Mouse (Mus musculus) lung, embryonic 14.5 days (tissue): ENCODE results near the gene Fam71f1. TPM values are rescaled to one million over a fixed set of nuclear protein-coding genes. Genes with fewer than 3 reads are reported as not detected.

Experiments
- ATAC-seq: fragments of 200-750 bp; cut with Nextera tagmentation; 2 replicates; pipeline ENCODE4 v1.8.0; 2017; ENCODE audit warnings: mild to moderate bottlenecking, moderate TSS enrichment, moderate library complexity; ENCODE audit not compliant: insufficient read depth
- DNase-seq: peaks from one replicate; pipeline ENCODE4 v3.0.0-alpha.2; 2015
- H3K27ac ChIP-seq: fragments of 300-500 bp; sonication (generic); 2 replicates; pipeline ENCODE4 v1.5.1; 2014; ENCODE audit warnings: low read depth, mild to moderate bottlenecking, moderate library complexity
- H3K27me3 ChIP-seq: fragments of 300-500 bp; sonication (generic); 2 replicates; pipeline ENCODE4 v1.6.1; 2014; ENCODE audit warnings: low read length, control low read depth; ENCODE audit not compliant: insufficient read depth
- H3K36me3 ChIP-seq: fragments of 300-500 bp; sonication (generic); 2 replicates; pipeline ENCODE4 v1.6.1; 2014; ENCODE audit warnings: control low read depth; ENCODE audit not compliant: insufficient read depth
- H3K4me1 ChIP-seq: fragments of 300-500 bp; sonication (generic); 2 replicates; pipeline ENCODE4 v1.6.1; 2014; ENCODE audit warnings: antibody characterized with exemption, control low read depth; ENCODE audit not compliant: insufficient read depth
- H3K4me2 ChIP-seq: fragments of 300-500 bp; sonication (generic); 2 replicates; pipeline ENCODE4 v1.6.1; 2014; ENCODE audit warnings: mild to moderate bottlenecking
- H3K4me3 ChIP-seq: fragments of 300-500 bp; sonication (generic); 2 replicates; pipeline ENCODE4 v1.5.1; 2014; ENCODE audit warnings: low read depth, low read length
- H3K9ac ChIP-seq: fragments of 300-500 bp; sonication (generic); 2 replicates; pipeline ENCODE4 v1.6.1; 2014
- H3K9me3 ChIP-seq: fragments of 300-500 bp; sonication (generic); 2 replicates; pipeline ENCODE4 v1.6.1; 2016; ENCODE audit warnings: low read depth, low read length, control low read depth
- CTCF ChIP-seq: IDR thresholded peaks from 2 replicates; pipeline ENCODE4 v1.5.1; 2016; ENCODE audit warnings: antibody characterized with exemption, low read depth
- WGBS: fragments of 180-500 bp; shearing (Covaris S2); extraction: QIAGEN DNeasy Blood & Tissue Kit; methylation state at CpG from one replicate; pipeline ENCODE4 v1.1.7; 2014; 5-methylcytosine and 5-hydroxymethylcytosine counted together
- polyA plus RNA-seq: library from polyadenylated mRNA; unstranded; fragments of >200 nt; fragmentation: Nextera tagmentation; extraction: Ambion mirVana; gene quantifications from 2 replicates; pipeline ENCODE4 v1.2.1, GENCODE M21; 2014

Gene Fam71f1
- polyA plus RNA-seq, 1 experiment from 2014 or later, result not detected

- no peak for ATAC-seq
- 28% methylated on average over 5 of the region's 5 CpGs for WGBS
- H3K9me3 ChIP-seq, result no peaks in the 10 kb centered on the region
- DNase-seq, result no peak
- H3K36me3 ChIP-seq, result peaks cover 19% of the 10 kb centered on the region
- H3K4me3 ChIP-seq, result no peak overlapping the region
- H3K4me2 ChIP-seq, result 0 out of 2 replicates have a peak overlapping the region, but pooled peaks have one; percentile 1
- no peaks in the 10 kb centered on the region for H3K27me3 ChIP-seq
- no peaks in the 10 kb centered on the region for H3K4me1 ChIP-seq
- no peak for TF ChIP-seq CTCF
- no peak overlapping the region for H3K9ac ChIP-seq
- H3K27ac ChIP-seq, result no peak overlapping the region
These were observed 33.9 kb downstream of the Fam71f1 start for GRCm38 (mm10) chr6:29352816-29353215.

- H3K4me3 ChIP-seq, result no peak overlapping the region
- no peak overlapping the region for H3K27ac ChIP-seq
- TF ChIP-seq CTCF, result no peak
- peaks cover 66% of the 10 kb centered on the region for H3K36me3 ChIP-seq
- DNase-seq (no peak), ATAC-seq (no peak)
- H3K9me3 ChIP-seq, result no peaks in the 10 kb centered on the region
- H3K4me1 ChIP-seq, result no peaks in the 10 kb centered on the region
- H3K9ac ChIP-seq, result no peak overlapping the region
- WGBS, result 89% methylated on average over 3 of the region's 3 CpGs
- H3K4me2 ChIP-seq, result no peak overlapping the region
- no peaks in the 10 kb centered on the region for H3K27me3 ChIP-seq
These were observed 40.4 kb downstream of the Fam71f1 start for GRCm38 (mm10) chr6:29359386-29359785.

DNA sequence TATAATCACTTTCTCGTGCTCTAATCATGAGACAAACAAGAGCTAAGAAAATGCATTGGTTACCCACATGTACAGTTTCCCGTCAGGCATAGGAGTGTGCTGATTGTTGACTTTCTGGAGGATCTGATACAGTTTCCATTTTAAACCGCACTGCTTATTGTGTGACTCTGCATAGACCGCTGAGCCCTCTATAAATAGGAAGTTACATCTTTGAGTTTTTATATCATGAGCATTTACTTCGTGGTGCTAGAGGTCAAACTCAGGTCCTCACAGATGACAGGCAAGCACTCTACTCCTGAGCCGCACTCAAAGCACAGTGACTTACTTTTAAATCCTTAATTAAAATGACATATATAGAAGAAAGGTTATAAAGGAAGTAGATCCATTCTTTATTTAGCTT, 41.3 kb downstream of the Fam71f1 start:
- no peak overlapping the region for H3K27ac ChIP-seq
- WGBS, result 82% methylated on average over 6 of the region's 6 CpGs
- H3K4me1 ChIP-seq, result no peaks in the 10 kb centered on the region
- H3K4me2 ChIP-seq, result no peak overlapping the region
- H3K9ac ChIP-seq, result no peak overlapping the region
- ATAC-seq (no peak), DNase-seq (no peak)
- no peaks in the 10 kb centered on the region for H3K9me3 ChIP-seq
- no peak for TF ChIP-seq CTCF
- no peak overlapping the region for H3K4me3 ChIP-seq
- H3K27me3 ChIP-seq, result no peaks in the 10 kb centered on the region
- peaks cover 68% of the 10 kb centered on the region for H3K36me3 ChIP-seq

- H3K36me3 ChIP-seq, result peaks cover 75% of the 10 kb centered on the region
- TF ChIP-seq CTCF, result peak; percentile 34; the same call in 1 of the 2 replicates
- no peak overlapping the region for H3K4me3 ChIP-seq
- H3K27ac ChIP-seq, result no peak overlapping the region
- ATAC-seq (no peak), DNase-seq (no peak)
- H3K9me3 ChIP-seq, result no peaks in the 10 kb centered on the region
- no peaks in the 10 kb centered on the region for H3K4me1 ChIP-seq
- H3K9ac ChIP-seq, result no peak overlapping the region
- H3K27me3 ChIP-seq, result no peaks in the 10 kb centered on the region
- no peak overlapping the region for H3K4me2 ChIP-seq
- 70% methylated on average over 7 of the region's 7 CpGs for WGBS
These were observed 43.5 kb downstream of the Fam71f1 start for GRCm38 (mm10) chr6:29362246-29363128.

GRCm38 (mm10) chr6:29363129-29363515, 44.2 kb downstream of the Fam71f1 start:
- Histone ChIP-seq H3K27me3 (no peaks in the 10 kb centered on the region), H3K9ac (no peak overlapping the region), H3K27ac (no peak overlapping the region), H3K36me3 (peaks cover 73% of the 10 kb centered on the region), H3K4me3 (no peak overlapping the region), H3K4me1 (no peaks in the 10 kb centered on the region), H3K4me2 (no peak overlapping the region), H3K9me3 (no peaks in the 10 kb centered on the region)
- ATAC-seq, result no peak
- TF ChIP-seq CTCF, result no peak
- WGBS, result 82% methylated on average over 3 of the region's 3 CpGs
- no peak for DNase-seq

GRCm38 (mm10) chr6:29365277-29365676, 46.3 kb downstream of the Fam71f1 start:
- Histone ChIP-seq H3K36me3 (peaks cover 70% of the 10 kb centered on the region), H3K4me1 (no peaks in the 10 kb centered on the region), H3K4me2 (no peak overlapping the region), H3K9ac (no peak overlapping the region), H3K27me3 (no peaks in the 10 kb centered on the region), H3K27ac (no peak overlapping the region), H3K4me3 (no peak overlapping the region), H3K9me3 (no peaks in the 10 kb centered on the region)
- ATAC-seq, result no peak
- no peak for DNase-seq
- TF ChIP-seq CTCF, result no peak
- WGBS, result 92% methylated on average over 1 of the region's 1 CpGs

DNA sequence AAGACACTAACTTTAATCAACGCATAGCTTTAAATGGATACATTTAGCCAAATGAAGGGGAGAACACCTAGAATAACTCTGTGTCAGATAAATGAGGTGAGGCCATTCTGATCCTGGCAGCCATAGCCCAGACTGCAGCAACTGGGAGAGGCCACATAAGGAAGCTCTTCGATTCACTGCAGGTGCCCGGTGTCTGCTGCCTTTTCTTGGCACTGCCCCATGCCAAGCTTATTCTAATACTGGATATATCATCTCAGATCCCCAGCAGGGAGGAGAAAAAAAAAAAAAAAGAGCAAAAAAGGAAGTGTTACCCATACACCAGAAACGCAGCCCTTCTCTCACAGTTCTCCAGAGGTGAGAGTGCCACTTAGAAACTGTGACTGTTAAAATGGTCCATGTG, 58.4 kb downstream of the Fam71f1 start:
- Histone ChIP-seq H3K36me3 (peaks cover 61% of the 10 kb centered on the region), H3K4me1 (no peaks in the 10 kb centered on the region), H3K4me2 (no peak overlapping the region), H3K4me3 (no peak overlapping the region), H3K9me3 (no peaks in the 10 kb centered on the region), H3K9ac (no peak overlapping the region), H3K27ac (no peak overlapping the region), H3K27me3 (no peaks in the 10 kb centered on the region)
- WGBS, result 92% methylated on average over 4 of the region's 4 CpGs
- ATAC-seq (no peak), DNase-seq (no peak)
- TF ChIP-seq CTCF, result no peak
